Mouse (Mus musculus) kidney, embryonic 15.5 days (tissue): ENCODE data around the gene Fbxo41. TPM values are rescaled to one million over a fixed set of nuclear protein-coding genes. Genes with fewer than 3 reads are reported as not detected.

Experiments
- ATAC-seq: fragments of 200-750 bp; cut with Nextera tagmentation; replicated peaks from 2 replicates; pipeline ENCODE4 v1.8.0; 2017; ENCODE audit warnings: moderate TSS enrichment; ENCODE audit not compliant: low FRiP score
- H3K27ac ChIP-seq: fragments of 300-500 bp; sonication (generic); 2 replicates; pipeline ENCODE4 v1.5.1; 2015; ENCODE audit warnings: mild to moderate bottlenecking, inconsistent platforms
- H3K27me3 ChIP-seq: fragments of 300-500 bp; sonication (generic); 2 replicates; pipeline ENCODE4 v1.6.1; 2015; ENCODE audit warnings: inconsistent platforms
- H3K36me3 ChIP-seq: fragments of 300-500 bp; sonication (generic); 2 replicates; pipeline ENCODE4 v1.6.1; 2015; ENCODE audit warnings: inconsistent platforms
- H3K4me1 ChIP-seq: fragments of 300-500 bp; sonication (generic); 2 replicates; pipeline ENCODE4 v1.6.1; 2015; ENCODE audit warnings: inconsistent platforms
- H3K4me2 ChIP-seq: fragments of 300-500 bp; sonication (generic); 2 replicates; pipeline ENCODE4 v1.6.1; 2015; ENCODE audit warnings: moderate library complexity, mild to moderate bottlenecking, inconsistent platforms
- H3K4me3 ChIP-seq: fragments of 300-500 bp; sonication (generic); replicated peaks from 2 replicates; pipeline ENCODE4 v1.5.1; 2015; ENCODE audit warnings: mild to moderate bottlenecking, inconsistent platforms
- H3K9ac ChIP-seq: fragments of 300-500 bp; sonication (generic); 2 replicates; pipeline ENCODE4 v1.6.1; 2015; ENCODE audit warnings: mild to moderate bottlenecking, inconsistent platforms
- H3K9me3 ChIP-seq: fragments of 300-500 bp; sonication (generic); replicated peaks from 2 replicates; pipeline ENCODE4 v1.6.1; 2016; ENCODE audit warnings: inconsistent platforms
- whole genome bisulfite sequencing: fragments of 180-500 bp; shearing (Covaris S2); methylation state at CpG from one replicate; pipeline ENCODE4 v1.1.7; 2015; ENCODE audit warnings: mixed read lengths; 5-methylcytosine and 5-hydroxymethylcytosine counted together
- polyA plus RNA-seq: library from polyadenylated mRNA; unstranded; fragments of >200 nt; fragmentation: Nextera tagmentation; extraction: Ambion mirVana; gene quantifications from 2 replicates; pipeline ENCODE4 v1.2.1, GENCODE M21; 2015

The Fbxo41 gene
- polyA plus RNA-seq, 1 experiment from 2014 or later: 0.18 TPM

DNA sequence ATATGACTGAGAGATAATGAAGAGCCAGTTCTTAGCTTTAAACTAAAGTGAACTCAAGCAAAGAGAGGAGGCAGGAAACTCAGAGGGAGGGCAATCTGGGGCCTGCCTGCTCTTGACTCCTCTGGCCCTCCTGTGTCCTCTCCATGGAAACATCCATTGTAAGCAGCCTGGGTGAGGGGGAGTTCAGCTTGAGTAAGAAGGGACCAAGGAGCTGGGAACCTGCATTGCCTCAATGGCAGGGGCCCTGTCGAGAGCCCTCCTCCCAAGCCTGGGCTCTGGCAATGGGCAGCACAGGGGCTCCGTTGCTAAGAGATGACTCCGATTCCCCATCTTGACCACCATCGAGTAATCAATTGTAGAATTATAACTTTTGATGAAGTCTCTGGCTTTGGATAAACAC is 14.3 kb downstream of the Fbxo41 start:
- Histone ChIP-seq H3K36me3 (no peaks in the 10 kb centered on the region), H3K4me2 (no peak overlapping the region), H3K9ac (no peak overlapping the region), H3K4me1 (peaks cover 19% of the 10 kb centered on the region), H3K4me3 (no peak overlapping the region), H3K27ac (no peak overlapping the region), H3K27me3 (peaks cover 36% of the 10 kb centered on the region), H3K9me3 (no peaks in the 10 kb centered on the region)
- WGBS: 74% methylated on average over 4 of the region's 4 CpGs
- no peak for ATAC-seq

DNA sequence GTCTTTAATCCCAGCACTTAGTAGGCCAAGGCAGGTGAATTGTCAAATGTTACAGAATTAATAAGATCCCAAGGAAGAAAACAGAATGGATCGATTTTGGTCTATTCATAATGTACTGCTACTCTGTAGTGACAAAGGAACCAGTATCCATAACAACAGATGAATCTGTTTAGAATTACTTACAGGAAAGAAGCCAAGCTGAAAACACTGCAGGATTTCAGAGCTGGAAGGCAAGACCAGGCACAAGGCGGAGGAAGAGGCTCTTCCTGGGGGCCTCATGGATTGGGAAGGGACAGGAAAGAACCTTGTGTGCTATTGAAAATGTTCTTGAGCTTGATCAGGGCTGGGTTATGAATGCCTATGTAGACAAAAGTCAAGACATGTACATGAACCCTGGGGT is 17.1 kb downstream of the Fbxo41 start:
- no peak overlapping the region for H3K27ac ChIP-seq

DNA sequence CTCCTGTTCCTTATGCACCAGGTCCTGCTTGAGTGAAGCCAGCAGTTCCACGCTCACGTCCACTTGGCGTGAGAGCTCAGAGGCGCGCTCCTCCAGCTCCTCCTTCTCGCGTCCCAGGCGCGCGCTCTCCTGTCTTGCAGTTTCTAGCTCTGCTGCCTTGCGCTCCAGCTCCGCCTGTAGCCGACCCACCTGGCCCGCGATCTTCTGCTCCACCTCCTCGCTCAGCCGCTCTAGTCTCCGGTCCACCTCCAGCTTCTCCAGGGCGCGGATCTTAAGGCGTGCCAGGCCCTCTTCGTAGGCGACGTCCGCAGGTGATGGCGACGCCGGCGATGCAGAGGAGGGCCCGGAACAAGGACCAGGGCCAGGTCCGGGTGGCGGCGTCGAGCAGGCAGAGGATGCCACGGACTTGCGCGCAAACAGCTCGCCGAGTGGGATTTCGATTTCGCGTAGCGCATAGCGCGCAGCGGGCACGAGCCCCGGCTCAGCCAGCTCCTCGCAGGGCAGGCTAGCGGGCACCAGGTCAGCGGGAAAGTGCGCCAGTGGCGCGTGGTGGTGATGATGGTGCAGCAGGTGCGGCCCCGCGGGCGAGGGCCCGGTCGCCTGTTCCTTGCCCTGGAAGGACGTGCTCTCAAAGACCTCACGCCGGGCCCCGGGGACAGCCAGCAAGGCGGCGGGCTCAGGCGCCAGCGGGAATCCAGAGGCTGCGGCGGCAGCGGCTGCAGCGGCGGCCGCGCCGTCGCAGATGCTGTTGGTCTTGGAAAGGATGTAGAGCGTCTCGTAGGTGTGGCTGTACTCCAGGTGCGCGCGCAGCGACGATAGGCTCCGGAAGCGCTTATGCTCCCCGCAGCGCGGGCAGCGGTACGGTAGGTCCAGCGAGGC is 18.7 kb downstream of the Fbxo41 start:
- no peak for ATAC-seq
- Histone ChIP-seq H3K4me2 (peak overlapping the region; percentile 61), H3K27ac (no peak overlapping the region), H3K4me3 (peak overlapping the region; percentile 39), H3K36me3 (no peaks in the 10 kb centered on the region), H3K9me3 (no peaks in the 10 kb centered on the region), H3K4me1 (peaks cover 24% of the 10 kb centered on the region), H3K27me3 (peaks cover 72% of the 10 kb centered on the region), H3K9ac (no peak overlapping the region)
- WGBS: 3% methylated on average over 92 of the region's 92 CpGs

More for the DNA sequence above, 17.1 kb downstream of the Fbxo41 start:
- Histone ChIP-seq H3K9me3 (no peaks in the 10 kb centered on the region), H3K4me1 (peaks cover 21% of the 10 kb centered on the region), H3K36me3 (no peaks in the 10 kb centered on the region), H3K9ac (no peak overlapping the region), H3K4me2 (no peak overlapping the region), H3K4me3 (no peak overlapping the region), H3K27me3 (peaks cover 64% of the 10 kb centered on the region)
- no peak for ATAC-seq
- WGBS: 76% methylated on average over 2 of the region's 2 CpGs

GRCm38 (mm10) chr6:85480685-85481084 is 22.1 kb downstream of the Fbxo41 start:
- Histone ChIP-seq H3K9me3 (no peaks in the 10 kb centered on the region), H3K4me1 (peaks cover 19% of the 10 kb centered on the region), H3K27me3 (peaks cover 73% of the 10 kb centered on the region), H3K4me3 (no peak overlapping the region), H3K9ac (no peak overlapping the region), H3K27ac (no peak overlapping the region), H3K4me2 (no peak overlapping the region), H3K36me3 (no peaks in the 10 kb centered on the region)
- 33% methylated on average over 16 of the region's 16 CpGs for WGBS
- peak; percentile 80 for ATAC-seq

GRCm38 (mm10) chr6:85479979-85480378 is 22.8 kb downstream of the Fbxo41 start:
- no peaks in the 10 kb centered on the region for H3K36me3 ChIP-seq
- H3K4me1 ChIP-seq: peaks cover 19% of the 10 kb centered on the region
- H3K9ac ChIP-seq: no peak overlapping the region
- no peak overlapping the region for H3K4me2 ChIP-seq
- 87% methylated on average over 5 of the region's 5 CpGs for WGBS
- H3K4me3 ChIP-seq: no peak overlapping the region
- H3K27ac ChIP-seq: no peak overlapping the region
- H3K27me3 ChIP-seq: peaks cover 66% of the 10 kb centered on the region
- no peak for ATAC-seq
- H3K9me3 ChIP-seq: no peaks in the 10 kb centered on the region

GRCm38 (mm10) chr6:85478416-85478815 is 24.4 kb downstream of the Fbxo41 start:
- 40% methylated on average over 14 of the region's 14 CpGs for WGBS
- Histone ChIP-seq H3K4me1 (peaks cover 8% of the 10 kb centered on the region; the same call in 1 of the 2 replicates), H3K4me2 (no peak overlapping the region), H3K27me3 (peaks cover 51% of the 10 kb centered on the region), H3K4me3 (no peak overlapping the region), H3K9me3 (no peaks in the 10 kb centered on the region), H3K36me3 (no peaks in the 10 kb centered on the region), H3K27ac (no peak overlapping the region), H3K9ac (no peak overlapping the region)
- no peak for ATAC-seq

DNA sequence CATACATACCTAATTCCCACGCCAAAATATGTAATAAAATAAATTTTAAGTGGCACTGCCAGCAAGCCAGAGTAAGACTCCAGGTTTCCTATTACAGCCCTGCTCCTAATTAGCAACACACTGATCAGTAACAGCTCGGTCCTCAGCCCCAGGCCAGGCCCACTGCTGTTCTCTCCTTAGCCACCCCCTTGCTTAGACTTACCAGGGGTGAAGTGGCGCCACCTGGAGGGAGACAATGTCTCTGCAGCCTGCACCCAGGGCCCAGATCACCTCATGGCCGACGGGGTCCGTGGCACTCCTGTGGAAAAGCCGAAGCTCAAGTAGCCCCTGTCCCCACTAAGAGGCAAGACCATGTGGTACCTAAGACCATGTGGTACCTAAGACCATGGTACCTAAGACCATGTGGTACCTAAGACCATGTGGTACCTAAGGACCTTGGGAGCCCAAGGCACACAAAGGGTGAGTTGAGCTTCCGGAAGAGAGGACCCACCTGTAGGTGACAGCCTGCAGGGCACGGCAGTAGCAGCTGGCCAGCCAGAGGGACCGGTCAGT is 25.4 kb downstream of the Fbxo41 start:
- Histone ChIP-seq H3K4me1 (peaks cover 8% of the 10 kb centered on the region; the same call in 1 of the 2 replicates), H3K27ac (no peak overlapping the region), H3K36me3 (no peaks in the 10 kb centered on the region), H3K9me3 (no peaks in the 10 kb centered on the region), H3K4me2 (no peak overlapping the region), H3K4me3 (no peak overlapping the region), H3K27me3 (peaks cover 43% of the 10 kb centered on the region), H3K9ac (no peak overlapping the region)
- 31% methylated on average over 10 of the region's 10 CpGs for WGBS
- ATAC-seq: no peak

DNA sequence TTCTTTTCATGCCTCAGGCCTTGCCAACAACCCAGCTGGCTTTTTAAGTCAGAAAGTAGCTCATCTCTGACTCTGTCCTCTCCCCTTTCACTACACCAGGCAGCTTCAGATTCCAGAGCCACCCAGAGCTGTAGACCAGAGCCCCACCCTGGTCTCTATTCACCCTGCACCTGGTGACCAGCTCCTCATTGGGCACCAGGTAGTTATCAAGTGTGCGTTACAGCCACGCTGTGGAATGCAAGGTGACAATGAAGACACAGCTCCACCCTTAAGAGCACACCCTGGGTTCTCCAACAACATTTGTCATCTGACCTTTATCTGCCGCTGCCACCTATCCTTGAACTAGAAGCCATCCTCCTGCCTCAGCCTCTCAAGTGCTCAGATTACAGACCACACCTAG is 27.2 kb downstream of the Fbxo41 start:
- no peak overlapping the region for H3K9ac ChIP-seq
- H3K27ac ChIP-seq: no peak overlapping the region
- peaks cover 4% of the 10 kb centered on the region; the same call in 1 of the 2 replicates for H3K4me1 ChIP-seq
- 87% methylated on average over 3 of the region's 3 CpGs for WGBS
- no peak overlapping the region for H3K4me3 ChIP-seq
- H3K4me2 ChIP-seq: no peak overlapping the region
- peaks cover 25% of the 10 kb centered on the region for H3K27me3 ChIP-seq
- no peaks in the 10 kb centered on the region for H3K36me3 ChIP-seq
- ATAC-seq: no peak
- H3K9me3 ChIP-seq: no peaks in the 10 kb centered on the region

GRCm38 (mm10) chr6:85472542-85472941 is 30.3 kb downstream of the Fbxo41 start:
- Histone ChIP-seq H3K9me3 (no peaks in the 10 kb centered on the region), H3K27ac (no peak overlapping the region), H3K4me1 (no peaks in the 10 kb centered on the region), H3K4me2 (no peak overlapping the region), H3K36me3 (peaks cover 24% of the 10 kb centered on the region), H3K4me3 (no peak overlapping the region), H3K27me3 (peaks cover 6% of the 10 kb centered on the region), H3K9ac (no peak overlapping the region)
- no peak for ATAC-seq
- WGBS: 63% methylated on average over 5 of the region's 5 CpGs

- H3K36me3 ChIP-seq: peaks cover 30% of the 10 kb centered on the region
- 0 out of 2 replicates have a peak, but pooled peaks cover 3% of the 10 kb centered on the region for H3K27me3 ChIP-seq
- no peak overlapping the region for H3K4me3 ChIP-seq
- no peak overlapping the region for H3K4me2 ChIP-seq
- 57% methylated on average over 8 of the region's 8 CpGs for WGBS
- no peaks in the 10 kb centered on the region for H3K9me3 ChIP-seq
- ATAC-seq: no peak
- no peak overlapping the region for H3K27ac ChIP-seq
- no peak overlapping the region for H3K9ac ChIP-seq
- no peaks in the 10 kb centered on the region for H3K4me1 ChIP-seq
Measured at GRCm38 (mm10) chr6:85471962-85472361, 30.8 kb downstream of the Fbxo41 start.

GRCm38 (mm10) chr6:85469660-85470430 is 32.9 kb downstream of the Fbxo41 start:
- H3K4me2 ChIP-seq: no peak overlapping the region
- no peak overlapping the region for H3K9ac ChIP-seq
- WGBS: 75% methylated on average over 5 of the region's 5 CpGs
- peaks cover 51% of the 10 kb centered on the region for H3K36me3 ChIP-seq
- H3K9me3 ChIP-seq: no peaks in the 10 kb centered on the region
- H3K27me3 ChIP-seq: 0 out of 2 replicates have a peak, but pooled peaks cover 3% of the 10 kb centered on the region
- no peaks in the 10 kb centered on the region for H3K4me1 ChIP-seq
- H3K27ac ChIP-seq: no peak overlapping the region
- 0 out of 2 replicates have a peak, but pooled peaks have one; percentile 20 for ATAC-seq
- H3K4me3 ChIP-seq: no peak overlapping the region

DNA sequence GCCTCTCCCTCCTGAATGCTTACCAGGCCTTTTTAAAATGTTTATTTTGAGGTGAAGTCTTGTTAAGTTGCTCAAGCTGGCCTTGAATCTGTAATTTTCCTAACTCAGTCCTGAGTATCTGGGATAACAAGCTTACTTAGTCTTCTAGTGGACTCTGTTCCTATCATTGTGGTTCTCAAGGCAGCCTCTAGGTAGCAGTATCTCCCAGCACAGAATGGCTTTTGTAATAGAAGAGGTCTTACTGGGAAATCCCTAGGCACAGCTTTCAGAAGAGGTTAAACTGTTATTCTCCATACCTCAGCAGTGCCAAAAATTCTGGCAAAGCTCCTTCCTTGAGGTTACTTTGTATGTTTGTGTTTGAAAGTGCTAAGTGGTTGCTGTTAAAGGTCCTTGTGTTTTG is 37.4 kb downstream of the Fbxo41 start:
- Histone ChIP-seq H3K4me1 (no peaks in the 10 kb centered on the region), H3K4me2 (no peak overlapping the region), H3K9ac (no peak overlapping the region), H3K9me3 (no peaks in the 10 kb centered on the region), H3K36me3 (peaks cover 96% of the 10 kb centered on the region), H3K27me3 (no peaks in the 10 kb centered on the region), H3K4me3 (no peak overlapping the region), H3K27ac (no peak overlapping the region)
- no peak for ATAC-seq
